Mouse (Mus musculus) liver, adult 2 months (tissue): ENCODE measurements around the gene Shisa5.

ENCODE experiments used
- CTCF ChIP-seq: fragments of 200-500 bp; IDR thresholded peaks from 2 replicates; pipeline ENCODE4 v1.5.1; 2011; ENCODE audit warnings: low read depth, low read length, control low read depth
- POLR2A ChIP-seq: fragments of 200-500 bp; IDR thresholded peaks from 2 replicates; pipeline ENCODE4 v1.6.1; 2011; ENCODE audit warnings: low read length, control low read depth; ENCODE audit not compliant: insufficient read depth; ENCODE audit errors: extremely low read depth

DNA sequence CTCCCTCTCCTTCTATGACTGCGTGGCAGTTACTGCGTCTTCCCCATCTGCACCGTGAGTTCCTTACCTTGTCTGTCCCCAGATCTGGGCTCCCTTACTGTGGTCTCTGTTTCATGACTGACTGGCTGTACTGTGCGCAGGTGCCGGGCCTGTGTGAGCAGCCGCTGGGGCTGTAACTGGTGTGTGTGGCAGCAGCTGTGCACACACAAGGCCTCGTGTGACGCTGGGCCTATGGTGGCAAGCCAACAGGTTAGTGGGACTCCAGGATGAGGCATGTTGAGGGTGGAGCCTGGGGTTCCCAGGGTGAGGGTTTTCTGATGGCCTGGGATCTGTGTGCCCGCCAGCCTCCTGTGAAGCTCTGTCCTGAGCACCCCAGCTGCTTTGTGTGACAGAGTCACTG, 65.7 kb downstream of the Shisa5 start:
- TF ChIP-seq CTCF (no peak), POLR2A (no peak)
